Mouse (Mus musculus) brown adipose tissue, adult 24 weeks (tissue): ENCODE data around the gene Rtkn. TPM values are rescaled to one million over a fixed set of nuclear protein-coding genes. Genes with fewer than 3 reads are reported as not detected.

Experiments used
- H3K27ac ChIP-seq: fragments of 200-500 bp; replicated peaks from 2 replicates; pipeline ENCODE4 v1.5.1; 2012; ENCODE audit warnings: low read depth, mild to moderate bottlenecking, low read length
- H3K4me1 ChIP-seq: fragments of 200-500 bp; 2 replicates; pipeline ENCODE4 v1.6.1; 2012; ENCODE audit warnings: low read length, mixed read lengths; ENCODE audit not compliant: control insufficient read depth, insufficient read depth, insufficient read length
- H3K4me3 ChIP-seq: fragments of 200-500 bp; 2 replicates; pipeline ENCODE4 v1.5.1; 2012; ENCODE audit warnings: low read depth, mild to moderate bottlenecking, low read length, moderate library complexity; ENCODE audit not compliant: insufficient read depth
- polyA plus RNA-seq: library from polyadenylated mRNA; stranded (reverse); fragments of >200 nt; gene quantifications from 2 replicates; pipeline ENCODE4 v1.2.4, GENCODE M21; 2012; ENCODE audit not compliant: missing spikeins, insufficient read depth, insufficient read length

Gene Rtkn
- polyA plus RNA-seq, 1 experiment = 4.5 TPM

DNA sequence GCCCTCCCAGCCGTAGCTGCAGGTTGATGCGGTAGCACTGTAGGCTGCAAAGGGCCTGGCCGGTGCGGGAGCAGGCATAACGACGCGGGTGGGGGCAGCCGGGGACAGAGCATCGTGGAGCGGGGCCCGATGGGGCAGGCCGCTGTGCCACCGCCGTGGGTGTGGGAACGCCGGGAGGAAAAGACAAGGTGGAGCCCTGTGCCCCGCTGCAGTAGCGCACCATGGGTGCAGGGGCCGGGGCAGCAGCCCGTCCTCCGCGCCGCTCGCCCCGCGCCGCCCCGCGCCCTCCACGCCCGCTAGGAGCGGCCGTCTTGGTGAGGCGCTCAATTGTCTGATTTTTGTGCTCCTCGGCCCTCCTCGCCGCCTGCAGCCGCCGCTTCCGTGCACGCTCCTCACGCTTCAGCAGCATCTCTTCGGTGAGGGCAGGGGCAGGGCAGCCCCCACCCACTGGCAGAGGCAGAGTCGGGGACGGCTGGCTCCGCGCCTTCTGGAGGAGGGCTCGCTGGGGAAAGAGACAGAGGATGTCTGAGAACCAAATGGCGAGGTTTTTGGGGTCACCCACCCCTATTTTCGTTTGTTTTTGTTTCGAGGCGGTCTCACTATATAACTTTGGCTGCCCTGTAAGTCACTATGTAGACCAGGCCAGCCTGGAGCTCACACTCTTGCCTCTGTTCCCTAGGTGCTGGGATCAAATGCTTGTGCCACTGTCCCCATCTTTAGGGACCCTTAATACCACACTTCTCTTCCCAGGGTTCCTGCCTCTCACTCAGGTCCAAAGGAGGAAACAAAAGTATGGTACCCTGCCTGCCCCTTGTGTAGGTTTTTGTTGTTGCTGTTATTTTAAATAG, 13.2 kb upstream of the Rtkn start:
- H3K4me3 ChIP-seq = peak overlapping the region; percentile 66
- H3K27ac ChIP-seq = no peak overlapping the region
- H3K4me1 ChIP-seq = peaks cover 8% of the 10 kb centered on the region; the same call in 1 of the 2 replicates

DNA sequence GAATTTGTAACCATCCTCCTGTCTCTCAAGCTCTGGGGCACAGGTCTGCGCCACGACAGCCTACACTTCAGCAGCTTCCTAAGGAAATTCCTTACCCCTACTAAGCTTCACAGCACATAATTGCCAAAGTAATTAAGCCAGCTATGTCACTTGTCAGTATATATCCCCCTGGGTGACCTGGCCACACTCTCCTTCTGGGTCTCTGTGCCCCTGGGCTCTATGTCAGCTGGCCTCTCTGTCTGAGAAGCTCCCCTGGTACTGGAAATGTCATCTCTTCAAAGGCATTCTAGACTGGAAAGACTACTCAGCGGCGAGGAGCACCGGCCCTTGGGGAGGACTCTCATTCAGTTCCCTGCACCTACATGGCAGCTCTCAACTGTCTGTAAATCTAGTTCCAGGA, 12.3 kb upstream of the Rtkn start:
- no peak overlapping the region for H3K27ac ChIP-seq
- peaks cover 8% of the 10 kb centered on the region; the same call in 1 of the 2 replicates for H3K4me1 ChIP-seq
- H3K4me3 ChIP-seq = no peak overlapping the region

DNA sequence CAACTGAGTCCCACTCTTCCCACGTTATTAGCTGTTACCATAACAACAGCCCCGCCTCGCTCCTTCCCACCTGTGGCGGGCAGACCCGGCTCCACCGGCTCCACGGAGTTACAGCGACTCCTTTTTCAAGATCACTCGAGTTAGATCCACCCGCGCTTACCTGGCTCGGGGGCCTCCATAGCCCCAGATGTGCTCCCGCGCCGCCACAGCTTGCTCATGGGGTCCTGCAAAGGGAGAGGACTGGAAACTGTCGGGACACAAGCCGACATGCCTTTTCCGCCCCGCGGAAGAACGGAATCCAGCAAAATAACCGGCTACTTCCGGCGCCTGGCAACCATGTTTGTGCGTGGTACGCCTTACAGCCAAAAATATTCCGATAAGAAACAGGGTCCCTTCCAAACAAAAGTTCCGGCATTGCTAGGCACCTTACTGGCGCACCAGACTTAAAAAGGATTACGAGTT, 10.4 kb upstream of the Rtkn start:
- Histone ChIP-seq H3K4me1 (peaks cover 4% of the 10 kb centered on the region; the same call in 1 of the 2 replicates), H3K4me3 (peak overlapping the region; percentile 84), H3K27ac (peak overlapping the region; percentile 51; the same call in 1 of the 2 replicates)

DNA sequence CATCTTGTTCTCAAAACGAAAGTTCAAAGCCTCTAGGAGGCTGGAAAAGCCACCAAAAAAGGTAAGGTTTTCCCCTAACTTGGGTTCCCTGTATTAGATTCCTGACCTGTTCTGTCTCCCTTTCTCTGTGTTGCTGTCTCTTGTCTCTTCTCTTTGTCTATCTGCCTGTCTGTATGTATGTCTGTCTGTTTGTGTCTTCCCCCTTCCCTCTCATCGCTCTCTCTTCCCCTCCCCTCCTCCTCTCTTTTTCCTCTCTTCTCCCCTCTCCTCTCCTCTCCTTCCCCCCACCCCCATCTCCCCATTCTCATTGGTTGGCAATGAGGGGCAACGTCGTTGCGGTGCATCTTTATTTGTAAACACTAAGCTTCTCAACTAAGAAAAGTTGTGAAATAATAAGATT, 9.9 kb upstream of the Rtkn start, which contains the start of gene Ino80b:
Gene Ino80b (minus strand): TSS at position 101 of the 400 bp plus-strand sequence.
- Histone ChIP-seq H3K4me3 (peak within 1 kb of the TSS; percentile 84), H3K4me1 (peaks cover 4% of the 10 kb centered on the region; the same call in 1 of the 2 replicates), H3K27ac (peak within 1 kb of the TSS; percentile 51; the same call in 1 of the 2 replicates)

DNA sequence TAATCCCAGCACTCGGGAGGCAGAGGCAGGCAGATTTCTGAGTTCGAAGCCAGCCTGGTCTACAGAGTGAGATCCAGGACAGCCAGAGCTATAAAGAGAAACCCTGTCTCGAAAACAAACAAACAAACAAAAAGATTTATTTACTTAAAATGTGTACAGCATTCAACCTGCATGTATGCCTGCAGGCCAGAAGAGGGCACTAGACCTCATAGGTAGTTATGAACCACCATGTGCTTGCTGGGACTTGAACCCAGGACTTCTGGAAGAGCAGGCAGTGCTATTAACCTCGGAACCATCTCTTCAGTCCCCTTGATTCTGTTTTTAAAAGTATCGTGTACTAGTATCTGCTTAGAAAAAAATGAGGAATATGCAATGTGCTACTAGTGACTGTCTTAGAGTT, 7.8 kb upstream of the Rtkn start:
- Histone ChIP-seq H3K27ac (no peak overlapping the region), H3K4me3 (no peak overlapping the region), H3K4me1 (0 out of 2 replicates have a peak, but pooled peaks cover 4% of the 10 kb centered on the region)

DNA sequence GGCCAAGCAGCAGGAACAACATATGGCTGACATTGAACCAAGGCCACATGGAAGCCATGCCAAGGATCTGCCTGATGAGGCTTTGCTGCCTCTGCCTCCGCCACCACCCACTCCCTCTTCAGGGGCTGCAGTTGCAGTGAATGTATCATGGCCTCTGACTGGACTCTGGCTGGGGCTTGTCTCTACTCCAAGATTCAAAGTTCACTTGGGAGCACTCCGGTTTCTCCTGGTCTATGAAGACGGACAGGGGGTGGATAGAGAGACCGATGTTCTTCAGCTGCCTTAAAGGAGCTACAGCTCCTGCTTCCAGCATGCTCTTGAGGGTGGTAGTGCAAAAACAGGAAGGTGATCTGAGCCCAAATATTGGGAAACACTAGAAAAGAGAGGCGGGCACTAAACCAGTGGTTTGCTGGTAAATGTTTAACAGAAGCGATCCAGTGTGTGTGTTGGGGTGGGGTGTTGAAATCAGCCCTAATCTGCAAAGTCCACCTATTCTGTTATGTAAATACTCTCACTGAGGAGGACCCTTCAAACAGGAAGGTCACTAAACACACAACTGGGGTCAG, 3.7 kb upstream of the Rtkn start:
- Histone ChIP-seq H3K4me3 (no peak overlapping the region), H3K4me1 (peaks cover 5% of the 10 kb centered on the region; the same call in 1 of the 2 replicates), H3K27ac (no peak overlapping the region)

DNA sequence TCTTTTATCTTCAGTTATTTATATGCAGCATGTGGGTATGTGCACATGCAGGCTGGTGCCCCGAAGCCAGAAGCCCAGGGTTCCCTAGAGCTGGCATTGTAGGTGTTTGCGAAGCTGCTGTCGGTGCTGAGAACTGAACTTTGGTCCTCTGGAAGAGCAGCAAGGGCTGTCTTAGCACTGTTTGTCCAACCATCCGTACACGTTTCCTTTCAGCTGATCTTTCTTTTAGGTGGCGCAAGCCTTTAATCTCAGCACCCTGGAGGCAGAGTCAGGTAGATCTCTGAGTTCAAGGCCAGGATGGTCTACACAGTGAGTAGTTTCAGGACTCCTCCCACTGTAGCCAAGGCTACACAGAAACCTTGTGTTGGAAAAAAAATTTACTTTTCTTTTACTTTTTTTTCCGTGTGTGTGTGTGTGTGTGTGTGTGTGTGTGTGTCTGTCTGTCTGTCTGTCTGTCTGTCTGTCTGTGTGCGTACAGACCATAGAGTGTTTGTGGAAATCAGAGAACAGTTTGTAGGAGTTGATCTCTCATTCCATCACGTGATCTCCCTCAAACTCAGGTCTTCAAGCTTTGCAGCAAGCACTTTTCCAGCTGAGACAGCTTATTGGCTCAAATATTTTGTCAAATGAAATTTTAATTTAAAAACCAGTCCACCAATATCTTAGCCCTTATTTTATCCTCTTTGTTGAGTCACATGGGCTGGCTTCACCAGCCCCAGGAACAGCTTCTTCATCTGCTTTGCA, 2.9 kb upstream of the Rtkn start:
- no peak overlapping the region for H3K4me3 ChIP-seq
- peaks cover 5% of the 10 kb centered on the region; the same call in 1 of the 2 replicates for H3K4me1 ChIP-seq
- no peak overlapping the region for H3K27ac ChIP-seq

DNA sequence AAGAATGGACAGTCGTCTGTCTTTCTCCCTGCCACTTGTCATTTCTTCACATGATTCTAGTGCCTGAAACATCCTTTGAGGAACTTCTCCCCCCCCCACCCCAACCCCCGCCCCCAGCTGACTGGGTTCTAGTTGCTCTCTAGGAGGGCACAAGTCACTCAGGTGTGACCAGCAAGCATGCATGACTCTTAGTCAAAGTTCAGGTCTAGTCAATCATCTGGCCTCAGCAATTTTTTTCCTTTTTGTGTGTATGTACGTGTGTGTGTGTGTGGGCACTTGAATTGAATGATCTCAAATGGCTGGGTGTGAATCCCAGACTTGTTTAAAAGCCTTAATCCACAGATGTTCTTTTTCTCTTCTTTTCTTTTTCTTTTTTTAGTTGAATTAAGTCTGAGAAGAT, 1.0 kb upstream of the Rtkn start:
- H3K4me3 ChIP-seq = no peak overlapping the region
- peaks cover 8% of the 10 kb centered on the region; the same call in 1 of the 2 replicates for H3K4me1 ChIP-seq
- H3K27ac ChIP-seq = no peak overlapping the region

DNA sequence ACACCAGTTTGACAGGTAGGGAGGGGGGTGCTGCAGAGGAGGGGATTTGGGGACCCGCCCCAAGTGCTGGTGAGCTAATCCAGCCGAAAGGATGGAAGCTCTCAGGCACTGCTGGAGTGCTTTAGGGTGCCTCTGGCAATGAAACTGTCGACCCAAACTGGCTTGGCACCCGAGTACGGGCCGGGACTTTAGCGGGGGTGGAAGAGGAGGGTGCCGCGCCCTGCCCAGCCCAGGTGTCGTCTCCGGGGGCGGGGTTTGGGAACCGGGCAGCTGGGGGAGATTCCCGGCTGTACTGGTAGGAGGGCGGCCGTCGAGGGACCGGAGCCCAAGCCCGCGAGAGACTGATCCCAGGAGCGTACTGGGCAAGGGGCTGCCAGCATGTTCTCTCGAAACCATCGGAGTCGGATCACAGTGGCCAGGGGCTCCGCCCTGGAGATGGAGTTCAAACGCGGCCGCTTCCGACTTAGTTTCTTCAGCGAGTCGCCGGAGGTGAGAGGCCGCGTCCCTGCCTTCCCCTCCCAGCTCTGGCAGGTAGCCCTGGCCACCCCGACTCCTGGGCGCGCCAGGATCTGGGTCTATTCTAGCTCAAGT, 403 bp downstream of the Rtkn start:
- H3K27ac ChIP-seq = peak overlapping the region; percentile 79; the same call in 1 of the 2 replicates
- H3K4me3 ChIP-seq = peak overlapping the region; percentile 75
- peaks cover 8% of the 10 kb centered on the region; the same call in 1 of the 2 replicates for H3K4me1 ChIP-seq

DNA sequence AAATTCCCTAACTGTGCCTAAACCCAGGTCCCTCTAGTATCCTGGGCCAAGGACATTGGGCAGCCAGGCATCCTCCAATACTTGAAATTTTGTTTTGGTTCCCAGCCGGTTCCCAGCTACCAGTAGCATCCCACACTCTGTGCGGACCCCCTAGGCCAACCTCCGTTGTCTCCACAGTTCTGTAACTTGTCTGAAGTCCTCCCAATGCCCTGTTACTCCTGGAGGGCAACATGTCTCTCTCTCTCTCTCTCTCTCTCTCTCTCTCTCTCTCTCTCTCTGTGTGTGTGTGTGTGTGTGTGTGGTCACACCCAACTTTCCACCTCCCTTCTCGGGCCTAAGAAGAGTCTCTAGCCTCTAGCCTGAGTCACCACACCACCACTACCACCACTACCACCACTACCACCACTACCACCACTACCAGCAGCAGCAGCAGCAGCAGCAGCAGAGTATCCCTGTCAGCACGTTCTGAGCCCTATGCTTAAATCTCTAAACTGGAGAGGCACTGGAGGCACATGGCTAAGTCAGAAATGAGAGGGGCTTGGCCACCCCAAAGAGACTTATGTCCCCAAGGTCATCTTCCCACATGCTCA, 1.1 kb downstream of the Rtkn start:
- H3K27ac ChIP-seq = peak overlapping the region; percentile 79
- H3K4me1 ChIP-seq = peaks cover 8% of the 10 kb centered on the region; the same call in 1 of the 2 replicates
- H3K4me3 ChIP-seq = peak overlapping the region; percentile 75

DNA sequence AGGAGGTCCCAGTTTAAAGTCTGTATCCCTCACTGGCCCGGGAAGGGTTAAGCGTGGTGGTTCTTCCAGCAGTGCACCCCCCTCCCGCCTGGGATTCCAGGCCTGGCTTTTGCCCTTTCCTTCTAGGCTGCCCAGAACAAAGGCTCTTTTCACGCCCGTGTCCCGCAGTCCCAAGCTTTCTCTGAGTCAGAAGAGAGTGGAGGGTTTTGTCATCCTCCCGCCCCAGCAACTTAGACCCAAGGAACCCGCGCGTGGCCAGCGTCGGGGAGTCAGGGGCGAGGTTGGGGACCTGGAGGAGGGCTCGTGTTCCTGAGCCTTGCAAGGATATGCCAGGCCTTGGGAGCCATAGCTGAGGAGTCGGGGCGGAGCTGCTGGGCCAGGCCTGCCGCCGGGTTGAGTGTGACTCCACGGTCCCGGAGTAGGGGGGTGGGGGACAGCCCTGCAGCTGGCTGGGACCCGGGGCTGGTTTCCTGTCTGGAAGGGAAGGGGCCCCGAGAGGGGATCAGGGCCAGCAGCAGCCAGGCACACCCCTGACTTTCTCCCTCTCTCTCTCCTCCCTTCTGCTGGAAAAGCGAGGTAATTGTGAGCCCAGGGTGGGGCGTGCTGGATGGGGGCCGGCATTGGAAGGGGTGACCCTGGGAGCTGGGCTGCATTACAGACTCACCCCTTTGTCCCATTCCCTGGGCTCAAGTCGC, 1.8 kb downstream of the Rtkn start:
- H3K27ac ChIP-seq = peak overlapping the region; percentile 79
- peak overlapping the region; percentile 75 for H3K4me3 ChIP-seq
- peaks cover 8% of the 10 kb centered on the region; the same call in 1 of the 2 replicates for H3K4me1 ChIP-seq

DNA sequence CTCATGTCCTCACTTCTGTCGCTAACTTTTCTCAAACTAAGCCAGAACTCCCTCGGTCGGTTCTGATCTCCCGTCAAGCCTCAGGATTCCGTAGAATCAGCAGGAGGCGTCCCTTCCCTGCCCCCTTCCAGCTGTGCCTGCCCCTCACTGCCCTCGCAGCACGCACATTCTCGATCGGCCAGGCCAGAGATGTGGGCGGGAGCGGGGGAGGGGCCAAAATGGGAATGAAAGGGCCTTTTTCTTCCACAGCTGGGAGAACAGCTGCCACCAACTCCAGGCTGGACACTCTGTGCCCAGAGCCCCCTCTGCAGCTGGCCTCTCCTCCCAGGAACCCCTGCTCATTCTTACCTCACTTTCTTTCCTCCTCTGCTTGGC, 2.3 kb downstream of the Rtkn start:
- peaks cover 8% of the 10 kb centered on the region; the same call in 1 of the 2 replicates for H3K4me1 ChIP-seq
- H3K4me3 ChIP-seq = peak overlapping the region; percentile 75
- H3K27ac ChIP-seq = peak overlapping the region; percentile 79

DNA sequence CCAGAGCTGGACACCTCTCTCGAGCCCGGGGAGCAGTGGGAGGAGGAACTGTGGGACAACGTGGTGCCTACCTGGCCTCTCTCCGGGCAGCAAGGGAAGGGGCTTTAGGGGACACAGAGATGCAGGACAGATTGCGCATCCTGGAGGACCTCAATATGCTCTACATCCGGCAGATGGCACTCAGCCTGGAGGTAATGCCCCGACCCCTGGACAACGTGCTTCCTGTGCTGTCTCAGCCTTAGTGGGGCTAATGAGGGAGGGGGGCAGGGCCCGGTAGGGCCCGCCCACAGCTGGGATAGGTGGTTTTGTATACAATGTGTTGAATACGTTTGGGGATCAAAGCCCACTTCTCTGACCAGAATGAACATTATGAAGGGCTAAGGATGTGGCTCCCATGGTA, 2.8 kb downstream of the Rtkn start:
- Histone ChIP-seq H3K27ac (peak overlapping the region; percentile 49), H3K4me1 (peaks cover 10% of the 10 kb centered on the region; the same call in 1 of the 2 replicates), H3K4me3 (peak overlapping the region; percentile 75)

DNA sequence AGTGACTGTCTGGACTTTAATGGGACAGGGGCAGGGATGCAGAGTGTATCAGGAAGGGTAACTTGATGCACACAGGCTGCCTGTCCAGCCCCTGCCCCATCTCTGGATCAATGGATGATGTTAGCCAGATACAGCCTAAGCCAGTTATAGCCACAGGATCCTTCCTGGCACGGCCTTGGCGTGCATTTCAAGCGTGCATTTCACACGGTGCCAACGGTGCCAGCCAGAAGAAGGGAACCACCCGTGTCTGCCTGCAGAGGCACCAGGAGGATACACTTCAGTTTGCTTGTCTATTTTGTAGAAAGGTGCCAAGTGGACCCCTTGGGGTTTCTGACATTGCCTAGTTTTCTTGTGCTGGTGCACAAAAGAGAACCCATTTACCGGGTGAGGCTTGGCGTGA, 4.8 kb downstream of the Rtkn start:
- Histone ChIP-seq H3K4me3 (no peak overlapping the region), H3K4me1 (peaks cover 10% of the 10 kb centered on the region; the same call in 1 of the 2 replicates), H3K27ac (0 out of 2 replicates have a peak overlapping the region, but pooled peaks have one; percentile 12)
